Mouse (Mus musculus) limb, embryonic 11.5 days (tissue): Measurements from ENCODE around the gene Wnt9b. TPM values are rescaled to one million over a fixed set of nuclear protein-coding genes. Genes with fewer than 3 reads are reported as not detected.

ENCODE experiments used
- ATAC-seq: fragments of 200-750 bp; cut with Nextera tagmentation; 2 replicates; pipeline ENCODE4 v1.8.0; 2017; ENCODE audit warnings: low read depth; ENCODE audit not compliant: insufficient number of reproducible peaks, low FRiP score, low TSS enrichment
- DNase-seq: peaks from one replicate; pipeline ENCODE4 v3.0.0-alpha.2; 2015; ENCODE audit warnings: low spot score
- H3K27ac ChIP-seq: fragments of 300-500 bp; sonication (generic); replicated peaks from 2 replicates; pipeline ENCODE4 v1.5.1; 2014; ENCODE audit warnings: low read depth, mild to moderate bottlenecking, low read length
- H3K27me3 ChIP-seq: fragments of 300-500 bp; sonication (generic); 2 replicates; pipeline ENCODE4 v1.6.1; 2014; ENCODE audit warnings: mild to moderate bottlenecking, low read length, mixed read lengths; ENCODE audit not compliant: control insufficient read depth, insufficient read depth
- H3K36me3 ChIP-seq: fragments of 300-500 bp; sonication (generic); 2 replicates; pipeline ENCODE4 v1.6.1; 2014; ENCODE audit warnings: mild to moderate bottlenecking, low read length, moderate library complexity, mixed read lengths; ENCODE audit not compliant: control insufficient read depth, insufficient read depth
- H3K4me1 ChIP-seq: fragments of 300-500 bp; sonication (generic); 2 replicates; pipeline ENCODE4 v1.6.1; 2014; ENCODE audit warnings: low read length, mixed read lengths; ENCODE audit not compliant: control insufficient read depth, insufficient read depth
- H3K4me2 ChIP-seq: fragments of 300-500 bp; sonication (generic); 2 replicates; pipeline ENCODE4 v1.6.1; 2014; ENCODE audit warnings: low read depth, mild to moderate bottlenecking, moderate library complexity; ENCODE audit not compliant: severe bottlenecking
- H3K4me3 ChIP-seq: fragments of 300-500 bp; sonication (generic); 2 replicates; pipeline ENCODE4 v1.5.1; 2014; ENCODE audit warnings: low read depth, low read length
- H3K9ac ChIP-seq: fragments of 300-500 bp; sonication (generic); 2 replicates; pipeline ENCODE4 v1.6.1; 2014; ENCODE audit warnings: mild to moderate bottlenecking, low read length
- H3K9me3 ChIP-seq: fragments of 300-500 bp; sonication (generic); 2 replicates; pipeline ENCODE4 v1.6.1; 2016; ENCODE audit warnings: low read length; ENCODE audit not compliant: control insufficient read depth
- WGBS: fragments of 180-500 bp; shearing (Covaris S2); extraction: QIAGEN DNeasy Blood & Tissue Kit; methylation state at CpG from one replicate; pipeline ENCODE4 v1.1.7; 2014; 5-methylcytosine and 5-hydroxymethylcytosine counted together
- polyA plus RNA-seq: library from polyadenylated mRNA; unstranded; fragments of >200 nt; fragmentation: Nextera tagmentation; extraction: Ambion mirVana; gene quantifications from 2 replicates; pipeline ENCODE4 v1.2.1, GENCODE M21; 2014

The Wnt9b gene
- polyA plus RNA-seq, 1 experiment from 2014 or later = 0.73 TPM

DNA sequence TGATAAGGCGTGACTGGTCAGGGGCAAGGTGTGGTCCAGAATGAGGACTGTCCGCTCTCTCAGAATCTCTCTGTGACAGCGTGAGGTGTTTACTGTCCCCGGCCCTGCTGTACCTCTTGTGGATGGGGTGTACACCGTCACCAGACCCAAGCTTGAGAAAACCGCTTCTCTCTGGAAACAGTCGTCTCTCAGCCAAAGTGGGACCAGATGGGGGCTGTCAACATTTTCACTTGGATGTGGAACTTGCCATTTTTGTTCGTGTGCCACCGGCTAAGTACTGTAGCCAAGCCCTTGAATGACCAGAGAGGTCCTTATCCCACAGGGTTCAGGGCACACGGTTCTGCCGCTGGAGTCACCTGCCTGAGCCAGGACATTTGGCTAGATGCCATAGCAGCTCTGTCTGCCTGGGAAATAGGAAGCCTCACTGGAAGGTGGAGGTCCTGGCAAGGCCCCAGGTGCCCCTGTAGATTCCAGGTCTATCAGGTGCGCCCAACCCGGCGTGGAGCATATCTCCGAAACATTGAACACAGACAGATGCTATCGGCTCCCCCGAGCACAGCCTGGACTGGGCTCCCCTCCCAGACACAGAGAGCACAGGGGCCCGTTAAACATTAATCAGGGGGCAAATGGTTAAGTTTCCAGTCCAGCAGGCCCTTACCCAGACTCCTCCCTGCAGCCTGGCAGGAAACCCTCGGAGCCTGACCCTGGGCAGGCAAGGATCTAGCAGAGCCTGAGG is 14.4 kb downstream of the Wnt9b start:
- WGBS = 74% methylated on average over 19 of the region's 19 CpGs

DNA sequence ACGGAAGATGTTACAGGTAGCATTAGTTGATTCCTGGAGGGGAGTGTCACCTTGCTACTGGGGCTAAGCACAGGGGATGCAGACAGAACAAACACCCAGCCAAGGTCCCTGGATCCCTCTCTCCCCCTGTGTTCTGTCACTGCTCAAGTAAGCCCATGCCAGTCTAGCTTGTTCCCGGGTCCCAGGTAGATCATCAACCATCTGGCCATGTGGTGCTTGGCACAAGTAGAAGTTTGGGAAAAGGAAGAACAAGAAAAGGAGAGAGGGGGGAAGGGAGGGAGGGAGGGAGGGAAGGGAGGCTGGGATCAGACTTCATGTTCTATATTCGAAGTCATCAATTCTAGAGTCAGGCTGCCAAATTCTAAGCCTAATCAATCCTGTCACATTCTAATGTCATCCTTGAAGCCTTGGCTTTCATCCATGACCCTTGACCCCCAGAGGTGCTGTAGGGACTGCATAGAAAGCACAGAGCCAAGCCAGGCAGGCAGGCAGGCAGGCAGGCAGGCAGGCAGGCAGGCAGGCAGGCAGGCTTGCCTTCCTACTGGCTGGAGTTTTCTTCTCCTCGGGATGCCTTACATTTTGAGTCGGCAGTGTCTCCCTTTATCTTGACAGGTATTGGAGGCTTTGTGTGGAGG is 15.1 kb downstream of the Wnt9b start:
- no peak overlapping the region for H3K9ac ChIP-seq
- no peak for ATAC-seq
- H3K36me3 ChIP-seq = no peaks in the 10 kb centered on the region
- H3K27ac ChIP-seq = no peak overlapping the region
- H3K4me3 ChIP-seq = no peak overlapping the region
- no peak overlapping the region for H3K4me2 ChIP-seq
- H3K27me3 ChIP-seq = no peaks in the 10 kb centered on the region
- WGBS = 70% methylated on average over 5 of the region's 5 CpGs
- no peak for DNase-seq
- H3K4me1 ChIP-seq = no peaks in the 10 kb centered on the region
- H3K9me3 ChIP-seq = no peaks in the 10 kb centered on the region

More for the DNA sequence above, 14.4 kb downstream of the Wnt9b start:
- Histone ChIP-seq H3K4me2 (no peak overlapping the region), H3K27ac (no peak overlapping the region), H3K36me3 (no peaks in the 10 kb centered on the region), H3K4me3 (no peak overlapping the region), H3K9ac (no peak overlapping the region), H3K4me1 (no peaks in the 10 kb centered on the region), H3K27me3 (no peaks in the 10 kb centered on the region), H3K9me3 (no peaks in the 10 kb centered on the region)
- DNase-seq = no peak
- ATAC-seq = no peak

- no peak overlapping the region for H3K4me3 ChIP-seq
- 91% methylated on average over 2 of the region's 2 CpGs for WGBS
- H3K9me3 ChIP-seq = no peaks in the 10 kb centered on the region
- H3K27ac ChIP-seq = no peak overlapping the region
- ATAC-seq (no peak), DNase-seq (no peak)
- no peaks in the 10 kb centered on the region for H3K36me3 ChIP-seq
- no peaks in the 10 kb centered on the region for H3K27me3 ChIP-seq
- H3K4me1 ChIP-seq = no peaks in the 10 kb centered on the region
- no peak overlapping the region for H3K4me2 ChIP-seq
- no peak overlapping the region for H3K9ac ChIP-seq
Observed at GRCm38 (mm10) chr11:103733961-103734360, 15.7 kb downstream of the Wnt9b start.

GRCm38 (mm10) chr11:103733069-103733468 is 16.6 kb downstream of the Wnt9b start:
- Histone ChIP-seq H3K27me3 (no peaks in the 10 kb centered on the region), H3K4me3 (no peak overlapping the region), H3K4me2 (no peak overlapping the region), H3K4me1 (no peaks in the 10 kb centered on the region), H3K9ac (no peak overlapping the region), H3K36me3 (no peaks in the 10 kb centered on the region), H3K9me3 (no peaks in the 10 kb centered on the region), H3K27ac (no peak overlapping the region)
- 63% methylated on average over 4 of the region's 4 CpGs for WGBS
- ATAC-seq = no peak
- DNase-seq = no peak

DNA sequence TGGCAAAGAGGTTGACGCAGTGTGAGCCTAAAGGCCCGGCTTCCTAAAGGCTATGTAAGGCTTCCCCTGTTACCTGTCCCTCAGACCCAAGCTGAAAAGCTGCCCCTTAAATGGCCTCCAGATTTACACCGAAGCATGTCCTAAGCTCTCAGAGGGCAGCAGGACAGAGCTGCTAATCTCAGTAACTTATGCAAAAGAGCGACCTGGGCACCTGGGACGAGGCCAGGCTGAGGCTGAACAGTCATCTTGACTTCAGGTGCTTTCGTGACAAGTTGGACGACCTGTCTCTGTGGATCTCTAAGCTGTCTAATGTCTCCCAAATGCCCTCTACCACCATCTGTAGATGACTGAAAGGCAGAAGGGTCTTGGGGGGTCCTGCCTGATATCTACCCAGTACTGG is 17.3 kb downstream of the Wnt9b start:
- Histone ChIP-seq H3K4me1 (no peaks in the 10 kb centered on the region), H3K4me3 (no peak overlapping the region), H3K36me3 (no peaks in the 10 kb centered on the region), H3K27me3 (no peaks in the 10 kb centered on the region), H3K4me2 (no peak overlapping the region), H3K9me3 (no peaks in the 10 kb centered on the region), H3K27ac (no peak overlapping the region), H3K9ac (no peak overlapping the region)
- 83% methylated on average over 7 of the region's 7 CpGs for WGBS
- DNase-seq (no peak), ATAC-seq (no peak)

DNA sequence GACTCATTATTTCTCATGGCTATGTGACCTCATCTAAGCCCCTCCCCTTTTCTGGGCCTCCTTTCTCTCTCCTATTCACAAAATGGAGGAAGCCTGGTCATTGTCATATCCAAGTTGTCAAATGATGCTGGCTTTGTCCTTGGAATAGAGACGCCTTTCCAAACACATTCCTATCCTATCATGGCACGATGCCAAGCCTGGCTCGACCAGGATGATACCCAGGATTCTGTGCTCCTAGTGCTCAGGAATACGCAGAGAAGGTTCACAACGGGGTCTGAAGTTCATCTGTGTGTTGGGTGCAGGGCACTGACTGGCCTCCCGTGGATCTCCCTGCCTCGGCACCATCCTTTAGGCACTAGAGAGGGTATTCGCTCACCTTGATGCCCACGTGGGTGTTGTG is 18.0 kb downstream of the Wnt9b start:
- Histone ChIP-seq H3K27me3 (no peaks in the 10 kb centered on the region), H3K4me1 (no peaks in the 10 kb centered on the region), H3K9me3 (no peaks in the 10 kb centered on the region), H3K9ac (no peak overlapping the region), H3K36me3 (no peaks in the 10 kb centered on the region), H3K4me2 (no peak overlapping the region), H3K27ac (no peak overlapping the region), H3K4me3 (no peak overlapping the region)
- DNase-seq (no peak), ATAC-seq (no peak)
- WGBS = 91% methylated on average over 9 of the region's 9 CpGs

- DNase-seq (no peak), ATAC-seq (no peak)
- Histone ChIP-seq H3K27ac (no peak overlapping the region), H3K4me1 (no peaks in the 10 kb centered on the region), H3K36me3 (no peaks in the 10 kb centered on the region), H3K4me2 (no peak overlapping the region), H3K9me3 (no peaks in the 10 kb centered on the region), H3K9ac (no peak overlapping the region), H3K27me3 (no peaks in the 10 kb centered on the region), H3K4me3 (no peak overlapping the region)
- 74% methylated on average over 9 of the region's 9 CpGs for WGBS
Observed at GRCm38 (mm10) chr11:103729282-103729985, 20.2 kb downstream of the Wnt9b start.

DNA sequence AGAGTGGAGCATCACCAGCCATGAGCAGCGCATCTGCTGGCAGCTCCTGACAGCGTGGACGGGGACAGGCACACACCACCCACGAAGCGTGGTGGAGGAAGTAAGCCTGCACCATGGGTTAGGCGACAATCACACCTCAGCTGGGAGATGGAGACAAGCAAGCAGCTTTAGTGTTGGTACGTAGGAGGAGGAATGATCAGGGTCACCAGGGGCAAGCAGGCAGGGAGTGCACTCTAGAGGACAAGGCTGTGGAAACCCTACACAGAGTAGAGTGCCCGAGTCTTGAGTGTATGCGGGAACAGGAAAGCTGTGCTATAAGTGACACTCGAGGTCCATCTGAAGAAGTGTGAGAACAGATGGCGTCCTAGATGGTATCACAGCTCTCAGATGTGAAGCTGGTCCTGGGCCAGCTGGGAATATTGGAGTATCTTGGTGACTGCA is 25.3 kb downstream of the Wnt9b start:
- ATAC-seq (no peak), DNase-seq (no peak)
- H3K4me1 ChIP-seq = peaks cover 3% of the 10 kb centered on the region; the same call in 1 of the 2 replicates
- H3K27ac ChIP-seq = no peak overlapping the region
- no peaks in the 10 kb centered on the region for H3K27me3 ChIP-seq
- no peak overlapping the region for H3K4me2 ChIP-seq
- H3K9me3 ChIP-seq = no peaks in the 10 kb centered on the region
- no peak overlapping the region for H3K9ac ChIP-seq
- no peak overlapping the region for H3K4me3 ChIP-seq
- no peaks in the 10 kb centered on the region for H3K36me3 ChIP-seq
- whole genome bisulfite sequencing = 68% methylated on average over 11 of the region's 11 CpGs
